Mouse (Mus musculus) forebrain, postnatal 0 days (tissue): ENCODE measurements around the gene Txn2. TPM values are rescaled to one million over a fixed set of nuclear protein-coding genes. Genes with fewer than 3 reads are reported as not detected.

Source experiments
- ATAC-seq: fragments of 200-750 bp; cut with Nextera tagmentation; 2 replicates; pipeline ENCODE4 v1.8.0; 2017; ENCODE audit warnings: mild to moderate bottlenecking, moderate library complexity
- DNase-seq: peaks from one replicate; pipeline ENCODE4 v3.0.0-alpha.2; 2015
- H3K27ac ChIP-seq: fragments of 300-500 bp; sonication (generic); 2 replicates; pipeline ENCODE4 v1.5.1; 2014; ENCODE audit warnings: low read depth, mild to moderate bottlenecking, antibody characterized with exemption, low read length, moderate library complexity, mixed read lengths
- H3K27me3 ChIP-seq: fragments of 300-500 bp; sonication (generic); 2 replicates; pipeline ENCODE4 v1.6.1; 2014; ENCODE audit warnings: mild to moderate bottlenecking, low read length, mixed read lengths; ENCODE audit not compliant: insufficient read depth
- H3K36me3 ChIP-seq: fragments of 300-500 bp; sonication (generic); 2 replicates; pipeline ENCODE4 v1.6.1; 2014; ENCODE audit warnings: mild to moderate bottlenecking, moderate library complexity; ENCODE audit not compliant: insufficient read depth
- H3K4me1 ChIP-seq: fragments of 300-500 bp; sonication (generic); 2 replicates; pipeline ENCODE4 v1.6.1; 2014; ENCODE audit warnings: antibody characterized with exemption; ENCODE audit not compliant: insufficient read depth
- H3K4me2 ChIP-seq: fragments of 300-500 bp; sonication (generic); 2 replicates; pipeline ENCODE4 v1.6.1; 2014; ENCODE audit warnings: low read depth, mild to moderate bottlenecking, moderate library complexity
- H3K4me3 ChIP-seq: fragments of 300-500 bp; sonication (generic); 2 replicates; pipeline ENCODE4 v1.5.1; 2014; ENCODE audit warnings: low read depth, low read length, mixed read lengths
- H3K9ac ChIP-seq: fragments of 300-500 bp; sonication (generic); 2 replicates; pipeline ENCODE4 v1.6.1; 2014; ENCODE audit warnings: mild to moderate bottlenecking
- H3K9me3 ChIP-seq: fragments of 300-500 bp; sonication (generic); 2 replicates; pipeline ENCODE4 v1.6.1; 2016; ENCODE audit warnings: low read length
- CTCF ChIP-seq: sonication (generic); IDR thresholded peaks from 2 replicates; pipeline ENCODE4 v1.5.1; 2016; ENCODE audit warnings: antibody characterized with exemption, control low read depth, low read depth
- WGBS: fragments of 180-500 bp; shearing (Covaris S2); extraction: QIAGEN DNeasy Blood & Tissue Kit; methylation state at CpG from one replicate; pipeline ENCODE4 v1.1.7; 2014; 5-methylcytosine and 5-hydroxymethylcytosine counted together
- polyA plus RNA-seq: library from polyadenylated mRNA; unstranded; fragments of >200 nt; fragmentation: Nextera tagmentation; extraction: Ambion mirVana; gene quantifications from 2 replicates; pipeline ENCODE4 v1.2.1, GENCODE M21; 2015
- total RNA-seq: library from RNA; depleted of rRNA; stranded (reverse); fragments of >200 nt; gene quantifications from 2 replicates; pipeline ENCODE4 v1.2.3, GENCODE M21; 2014

Txn2 gene
- total and polyA plus RNA-seq, 2 experiments from 2014 or later: 35.8 to 200 TPM

GRCm38 (mm10) chr15:77962447-77962846 lies 33.6 kb upstream of the Txn2 start:
- H3K4me3 ChIP-seq: no peak overlapping the region
- H3K4me1 ChIP-seq: no peaks in the 10 kb centered on the region
- no peak overlapping the region for H3K4me2 ChIP-seq
- H3K36me3 ChIP-seq: peaks cover 94% of the 10 kb centered on the region
- 96% methylated on average over 5 of the region's 5 CpGs for WGBS
- no peak overlapping the region for H3K27ac ChIP-seq
- no peaks in the 10 kb centered on the region for H3K9me3 ChIP-seq
- no peaks in the 10 kb centered on the region for H3K27me3 ChIP-seq
- no peak overlapping the region for H3K9ac ChIP-seq
- DNase-seq (no peak), ATAC-seq (no peak)
- TF ChIP-seq CTCF: no peak

- no peak for ATAC-seq
- H3K9ac ChIP-seq: no peak overlapping the region
- no peaks in the 10 kb centered on the region for H3K9me3 ChIP-seq
- TF ChIP-seq CTCF: no peak
- 90% methylated on average over 6 of the region's 6 CpGs for WGBS
- no peak for DNase-seq
- H3K4me3 ChIP-seq: no peak overlapping the region
- peaks cover 76% of the 10 kb centered on the region for H3K36me3 ChIP-seq
- no peak overlapping the region for H3K4me2 ChIP-seq
- no peaks in the 10 kb centered on the region for H3K27me3 ChIP-seq
- no peak overlapping the region for H3K27ac ChIP-seq
- peaks cover 7% of the 10 kb centered on the region for H3K4me1 ChIP-seq
These were observed 31.9 kb upstream of the Txn2 start for GRCm38 (mm10) chr15:77960693-77961092.

- Histone ChIP-seq H3K36me3 (peaks cover 52% of the 10 kb centered on the region), H3K27ac (no peak overlapping the region), H3K4me2 (no peak overlapping the region), H3K9me3 (no peaks in the 10 kb centered on the region), H3K4me1 (peaks cover 17% of the 10 kb centered on the region), H3K4me3 (no peak overlapping the region), H3K9ac (no peak overlapping the region), H3K27me3 (no peaks in the 10 kb centered on the region)
- ATAC-seq (no peak), DNase-seq (no peak)
- TF ChIP-seq CTCF: no peak
- 68% methylated on average over 3 of the region's 3 CpGs for WGBS
These were observed 29.3 kb upstream of the Txn2 start for GRCm38 (mm10) chr15:77958071-77958470.

GRCm38 (mm10) chr15:77957625-77958024 lies 28.8 kb upstream of the Txn2 start:
- DNase-seq (no peak), ATAC-seq (no peak)
- Histone ChIP-seq H3K4me1 (peaks cover 17% of the 10 kb centered on the region), H3K27me3 (no peaks in the 10 kb centered on the region), H3K9ac (no peak overlapping the region), H3K36me3 (peaks cover 52% of the 10 kb centered on the region), H3K9me3 (no peaks in the 10 kb centered on the region), H3K4me2 (no peak overlapping the region), H3K4me3 (no peak overlapping the region), H3K27ac (no peak overlapping the region)
- TF ChIP-seq CTCF: no peak
- WGBS: 49% methylated on average over 5 of the region's 5 CpGs

- Histone ChIP-seq H3K27ac (peak within 1 kb of the TSS; percentile 67), H3K36me3 (peaks cover 52% of the 10 kb centered on the region), H3K27me3 (no peaks in the 10 kb centered on the region), H3K4me3 (peak within 1 kb of the TSS; percentile 59), H3K9ac (peak within 1 kb of the TSS; percentile 71), H3K4me2 (peak within 1 kb of the TSS; percentile 92), H3K4me1 (peaks cover 17% of the 10 kb centered on the region), H3K9me3 (no peaks in the 10 kb centered on the region)
- WGBS: under 1% methylated on average over 39 of the region's 39 CpGs
- TF ChIP-seq CTCF: peak; percentile 75
- peak; percentile 94 for DNase-seq
- peak; percentile 98 for ATAC-seq
These were observed 27.6 kb upstream of the Txn2 start, which contains the start of gene Foxred2 for GRCm38 (mm10) chr15:77956404-77956901. TSS of gene Foxred2 (minus strand) at chr15:77956722.

GRCm38 (mm10) chr15:77955440-77956403 lies 26.9 kb upstream of the Txn2 start:
- H3K36me3 ChIP-seq: peaks cover 49% of the 10 kb centered on the region
- H3K9me3 ChIP-seq: no peaks in the 10 kb centered on the region
- H3K4me3 ChIP-seq: peak overlapping the region; percentile 59
- no peak for DNase-seq
- no peak for TF ChIP-seq CTCF
- peak overlapping the region; percentile 67 for H3K27ac ChIP-seq
- peak overlapping the region; percentile 71 for H3K9ac ChIP-seq
- H3K4me2 ChIP-seq: peak overlapping the region; percentile 92
- peak; percentile 34 for ATAC-seq
- 12% methylated on average over 52 of the region's 52 CpGs for WGBS
- no peaks in the 10 kb centered on the region for H3K27me3 ChIP-seq
- peaks cover 17% of the 10 kb centered on the region for H3K4me1 ChIP-seq

GRCm38 (mm10) chr15:77954362-77954761 lies 25.6 kb upstream of the Txn2 start:
- no peaks in the 10 kb centered on the region for H3K9me3 ChIP-seq
- 90% methylated on average over 2 of the region's 2 CpGs for WGBS
- peak overlapping the region; percentile 38 for H3K4me2 ChIP-seq
- H3K27ac ChIP-seq: no peak overlapping the region
- peaks cover 17% of the 10 kb centered on the region for H3K4me1 ChIP-seq
- H3K27me3 ChIP-seq: no peaks in the 10 kb centered on the region
- no peak overlapping the region for H3K9ac ChIP-seq
- no peak for TF ChIP-seq CTCF
- ATAC-seq: no peak
- DNase-seq: no peak
- H3K4me3 ChIP-seq: peak overlapping the region; percentile 13
- peaks cover 42% of the 10 kb centered on the region for H3K36me3 ChIP-seq
